Mouse (Mus musculus) Muller cell, postnatal 12 days (primary cell): ENCODE measurements around the gene Sgpp2.
A peak's percentile ranks its signal among the peaks of the same experiment; 100 is the strongest.

Experiments
- DNase-seq: peaks from one replicate; pipeline ENCODE4 v3.0.0-alpha.2; 2015; ENCODE audit errors: inconsistent ontology term

Sgpp2 gene

GRCm38 (mm10) chr1:78451070-78451854, 141.1 kb downstream of the Sgpp2 start:
- DNase-seq = peak; percentile 61

- no peak for DNase-seq
Observed at GRCm38 (mm10) chr1:78452544-78452943, 142.4 kb downstream of the Sgpp2 start.

GRCm38 (mm10) chr1:78453886-78454285, 143.7 kb downstream of the Sgpp2 start:
- no peak for DNase-seq

- peak; percentile 39 for DNase-seq
Observed at GRCm38 (mm10) chr1:78454659-78455058, 144.5 kb downstream of the Sgpp2 start.
